Mouse (Mus musculus) neural tube, embryonic 14.5 days (tissue): ENCODE data around the gene Nelfb. TPM values are rescaled to one million over a fixed set of nuclear protein-coding genes. Genes with fewer than 3 reads are reported as not detected.

Experiments used
- ATAC-seq: fragments of 200-750 bp; cut with Nextera tagmentation; 2 replicates; pipeline ENCODE4 v1.8.0; 2017; ENCODE audit warnings: low read depth, mild to moderate bottlenecking, moderate TSS enrichment, moderate library complexity
- H3K27ac ChIP-seq: fragments of 300-500 bp; sonication (generic); 2 replicates; pipeline ENCODE4 v1.5.1; 2014; ENCODE audit warnings: low read depth, mild to moderate bottlenecking, control low read depth, low read length, moderate library complexity, mixed read lengths
- H3K27me3 ChIP-seq: fragments of 300-500 bp; sonication (generic); 2 replicates; pipeline ENCODE4 v1.6.1; 2014; ENCODE audit warnings: low read length; ENCODE audit not compliant: control insufficient read depth, insufficient read depth
- H3K36me3 ChIP-seq: fragments of 300-500 bp; sonication (generic); 2 replicates; pipeline ENCODE4 v1.6.1; 2014; ENCODE audit warnings: low read length, mixed read lengths; ENCODE audit not compliant: control insufficient read depth, insufficient read depth
- H3K4me1 ChIP-seq: fragments of 300-500 bp; sonication (generic); 2 replicates; pipeline ENCODE4 v1.6.1; 2014; ENCODE audit warnings: low read length; ENCODE audit not compliant: control insufficient read depth, insufficient read depth
- H3K4me2 ChIP-seq: fragments of 300-500 bp; sonication (generic); 2 replicates; pipeline ENCODE4 v1.6.1; 2014; ENCODE audit warnings: mild to moderate bottlenecking, low read depth, low read length, control low read depth
- H3K4me3 ChIP-seq: fragments of 300-500 bp; sonication (generic); 2 replicates; pipeline ENCODE4 v1.5.1; 2014; ENCODE audit warnings: low read depth, low read length, control low read depth, mixed read lengths
- H3K9ac ChIP-seq: fragments of 300-500 bp; sonication (generic); replicated peaks from 2 replicates; pipeline ENCODE4 v1.6.1; 2014; ENCODE audit warnings: low read depth, mild to moderate bottlenecking, control low read depth, low read length, mixed read lengths
- H3K9me3 ChIP-seq: fragments of 300-500 bp; sonication (generic); 2 replicates; pipeline ENCODE4 v1.6.1; 2016; ENCODE audit warnings: low read length; ENCODE audit not compliant: control insufficient read depth
- WGBS: fragments of 180-500 bp; shearing (Covaris S2); extraction: QIAGEN DNeasy Blood & Tissue Kit; methylation state at CpG from one replicate; pipeline ENCODE4 v1.1.7; 2014; 5-methylcytosine and 5-hydroxymethylcytosine counted together
- polyA plus RNA-seq: library from polyadenylated mRNA; unstranded; fragments of >200 nt; fragmentation: Nextera tagmentation; extraction: Ambion mirVana; gene quantifications from 2 replicates; pipeline ENCODE4 v1.2.1, GENCODE M21; 2014

Nelfb gene
- polyA plus RNA-seq, 1 experiment from 2014 or later: 74.7 TPM

- H3K27ac ChIP-seq: no peak overlapping the region
- no peak overlapping the region for H3K9ac ChIP-seq
- H3K4me2 ChIP-seq: peak overlapping the region; percentile 46; the same call in 1 of the 2 replicates
Observed at GRCm38 (mm10) chr2:25184496-25184895, 26.8 kb downstream of the Nelfb start.

GRCm38 (mm10) chr2:25183336-25183735 lies 28.0 kb downstream of the Nelfb start:
- peak overlapping the region; percentile 63; the same call in 1 of the 2 replicates for H3K4me3 ChIP-seq
- no peak overlapping the region for H3K9ac ChIP-seq
- no peaks in the 10 kb centered on the region for H3K27me3 ChIP-seq
- no peak for ATAC-seq
- no peak overlapping the region for H3K27ac ChIP-seq
- peaks cover 9% of the 10 kb centered on the region for H3K4me1 ChIP-seq
- H3K36me3 ChIP-seq: no peaks in the 10 kb centered on the region
- peak overlapping the region; percentile 82 for H3K4me2 ChIP-seq
- 47% methylated on average over 2 of the region's 2 CpGs for WGBS
- H3K9me3 ChIP-seq: no peaks in the 10 kb centered on the region

More at GRCm38 (mm10) chr2:25184496-25184895, 26.8 kb downstream of the Nelfb start:
- H3K4me3 ChIP-seq: no peak overlapping the region
- H3K27me3 ChIP-seq: no peaks in the 10 kb centered on the region
- peaks cover 9% of the 10 kb centered on the region for H3K4me1 ChIP-seq
- no peak for ATAC-seq
- WGBS: 89% methylated on average over 7 of the region's 7 CpGs
- no peaks in the 10 kb centered on the region for H3K9me3 ChIP-seq
- H3K36me3 ChIP-seq: no peaks in the 10 kb centered on the region

- Histone ChIP-seq H3K4me3 (peak overlapping the region; percentile 63), H3K27me3 (no peaks in the 10 kb centered on the region), H3K9me3 (no peaks in the 10 kb centered on the region), H3K4me2 (peak overlapping the region; percentile 82), H3K27ac (0 out of 2 replicates have a peak overlapping the region, but pooled peaks have one; percentile 30), H3K36me3 (no peaks in the 10 kb centered on the region), H3K9ac (no peak overlapping the region; the same call in 1 of the 2 replicates), H3K4me1 (peaks cover 10% of the 10 kb centered on the region)
- no peak for ATAC-seq
- 5% methylated on average over 6 of the region's 6 CpGs for WGBS
Observed at GRCm38 (mm10) chr2:25182664-25183063, 28.6 kb downstream of the Nelfb start.

GRCm38 (mm10) chr2:25181891-25182397 lies 29.3 kb downstream of the Nelfb start:
- WGBS: under 1% methylated on average over 17 of the region's 17 CpGs
- Histone ChIP-seq H3K4me1 (peaks cover 17% of the 10 kb centered on the region), H3K27me3 (no peaks in the 10 kb centered on the region), H3K4me3 (peak overlapping the region; percentile 63), H3K4me2 (peak overlapping the region; percentile 82), H3K9ac (peak overlapping the region; percentile 51), H3K9me3 (no peaks in the 10 kb centered on the region), H3K27ac (peak overlapping the region; percentile 74), H3K36me3 (no peaks in the 10 kb centered on the region)
- no peak for ATAC-seq

GRCm38 (mm10) chr2:25180973-25181890 lies 30.1 kb downstream of the Nelfb start:
- Histone ChIP-seq H3K36me3 (no peaks in the 10 kb centered on the region), H3K4me3 (peak overlapping the region; percentile 63), H3K4me2 (peak overlapping the region; percentile 82), H3K4me1 (peaks cover 20% of the 10 kb centered on the region), H3K27me3 (no peaks in the 10 kb centered on the region), H3K9me3 (no peaks in the 10 kb centered on the region), H3K27ac (peak overlapping the region; percentile 74), H3K9ac (peak overlapping the region; percentile 51)
- WGBS: under 1% methylated on average over 91 of the region's 100 CpGs
- ATAC-seq: no peak; the same call in 1 of the 2 replicates

- peak within 1 kb of the TSS; percentile 82 for H3K4me2 ChIP-seq
- peak within 1 kb of the TSS; percentile 63 for H3K4me3 ChIP-seq
- H3K9ac ChIP-seq: peak within 1 kb of the TSS; percentile 51
- no peaks in the 10 kb centered on the region for H3K27me3 ChIP-seq
- H3K27ac ChIP-seq: peak within 1 kb of the TSS; percentile 74
- peak; percentile 88 for ATAC-seq
- H3K9me3 ChIP-seq: no peaks in the 10 kb centered on the region
- WGBS: under 1% methylated on average over 34 of the region's 35 CpGs
- H3K4me1 ChIP-seq: peaks cover 20% of the 10 kb centered on the region
- H3K36me3 ChIP-seq: no peaks in the 10 kb centered on the region
Observed at GRCm38 (mm10) chr2:25180478-25180903, 30.8 kb downstream of the Nelfb start, which contains the start of gene Nrarp. Gene Nrarp, plus strand, starts transcription at chr2:25180758.

- Histone ChIP-seq H3K9ac (no peak overlapping the region), H3K4me1 (peaks cover 20% of the 10 kb centered on the region), H3K4me2 (peak overlapping the region; percentile 82), H3K27me3 (no peaks in the 10 kb centered on the region), H3K36me3 (no peaks in the 10 kb centered on the region), H3K4me3 (peak overlapping the region; percentile 63), H3K27ac (peak overlapping the region; percentile 58), H3K9me3 (no peaks in the 10 kb centered on the region)
- whole genome bisulfite sequencing: 10% methylated on average over 15 of the region's 15 CpGs
- no peak for ATAC-seq
Observed at GRCm38 (mm10) chr2:25179566-25180217, 31.6 kb downstream of the Nelfb start.

- peaks cover 20% of the 10 kb centered on the region for H3K4me1 ChIP-seq
- no peaks in the 10 kb centered on the region for H3K9me3 ChIP-seq
- no peaks in the 10 kb centered on the region for H3K27me3 ChIP-seq
- 17% methylated on average over 10 of the region's 10 CpGs for WGBS
- peak overlapping the region; percentile 15; the same call in 1 of the 2 replicates for H3K4me2 ChIP-seq
- H3K27ac ChIP-seq: peak overlapping the region; percentile 69
- no peak overlapping the region for H3K4me3 ChIP-seq
- no peak for ATAC-seq
- no peaks in the 10 kb centered on the region for H3K36me3 ChIP-seq
- H3K9ac ChIP-seq: no peak overlapping the region
Observed at GRCm38 (mm10) chr2:25178285-25178972, 32.9 kb downstream of the Nelfb start.
